Mouse (Mus musculus): Measurements from ENCODE around the gene Gpx4.

Gene Gpx4

DNA sequence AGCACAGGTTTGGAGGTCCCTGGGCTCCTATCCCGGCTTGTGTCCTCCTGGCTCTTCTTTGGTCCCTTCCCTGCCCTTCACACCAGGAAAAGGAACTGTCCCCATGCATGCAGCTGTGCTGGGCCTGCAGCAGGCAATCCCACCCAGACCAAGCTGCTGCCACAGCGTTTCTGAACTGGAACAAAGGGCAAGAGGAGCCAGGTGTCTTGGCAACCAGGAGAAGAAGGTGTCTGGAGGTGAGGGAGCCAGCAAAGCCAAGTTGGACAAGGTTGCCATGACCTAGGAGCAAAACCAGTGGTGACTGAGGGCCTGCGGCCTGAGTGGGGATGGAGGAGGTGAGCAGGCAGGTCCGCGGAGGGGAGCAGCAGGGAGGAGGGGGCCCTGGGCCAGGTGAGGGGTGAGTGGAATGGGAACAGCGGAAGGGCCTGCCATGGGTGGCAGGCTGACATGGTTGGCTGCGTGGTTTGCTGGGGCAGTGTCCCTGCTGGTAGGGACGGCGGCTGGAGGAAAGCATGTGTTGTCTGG is at the start of gene Gpx4:
Gene Gpx4 (plus strand): TSS at position 126 of the 525 bp plus-strand sequence.
- DNase-seq (ENCODE audit: inconsistent ontology term), result no peak

DNA sequence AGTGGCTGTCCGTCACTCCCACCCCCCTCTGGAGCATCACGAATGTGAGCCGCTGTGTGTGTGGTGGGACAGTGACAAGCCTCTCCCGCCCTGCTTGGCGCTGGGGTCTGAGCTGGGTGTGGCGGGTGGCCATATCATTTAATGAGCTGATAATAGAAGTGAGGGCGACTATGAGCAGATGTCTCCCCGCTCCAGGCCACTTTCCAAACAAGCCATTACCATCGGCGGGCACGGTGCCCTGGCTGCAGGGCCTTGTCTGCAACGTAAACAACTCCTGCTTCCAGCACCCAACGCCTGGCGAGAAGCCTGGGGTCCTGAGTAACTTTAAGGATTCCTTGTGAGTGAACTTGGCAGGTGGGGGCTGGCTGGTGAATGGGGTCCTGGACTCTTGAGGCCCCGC is 49.1 kb upstream of the Gpx4 start:
- peak; percentile 67 for DNase-seq (ENCODE audit: inconsistent ontology term)

DNA sequence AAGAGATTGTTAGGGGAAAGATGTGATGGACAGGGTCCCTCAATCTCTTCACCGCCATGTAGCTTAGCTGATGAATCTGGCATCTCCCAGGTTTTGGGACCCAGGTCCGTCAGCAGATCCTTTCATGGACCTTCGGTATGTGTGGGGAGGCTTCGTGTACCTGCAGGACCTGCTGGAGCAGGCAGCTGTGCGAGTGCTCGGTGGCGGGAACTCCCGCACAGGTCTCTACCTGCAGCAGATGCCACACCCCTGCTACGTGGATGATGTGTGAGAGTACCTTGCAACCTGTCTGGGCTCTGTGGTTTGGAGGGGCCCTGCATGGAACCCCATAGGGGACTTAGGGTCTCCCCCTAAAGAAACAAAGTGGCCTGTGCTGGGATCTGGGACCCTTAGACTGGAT is 45.0 kb upstream of the Gpx4 start:
- DNase-seq (ENCODE audit: inconsistent ontology term), result no peak

DNA sequence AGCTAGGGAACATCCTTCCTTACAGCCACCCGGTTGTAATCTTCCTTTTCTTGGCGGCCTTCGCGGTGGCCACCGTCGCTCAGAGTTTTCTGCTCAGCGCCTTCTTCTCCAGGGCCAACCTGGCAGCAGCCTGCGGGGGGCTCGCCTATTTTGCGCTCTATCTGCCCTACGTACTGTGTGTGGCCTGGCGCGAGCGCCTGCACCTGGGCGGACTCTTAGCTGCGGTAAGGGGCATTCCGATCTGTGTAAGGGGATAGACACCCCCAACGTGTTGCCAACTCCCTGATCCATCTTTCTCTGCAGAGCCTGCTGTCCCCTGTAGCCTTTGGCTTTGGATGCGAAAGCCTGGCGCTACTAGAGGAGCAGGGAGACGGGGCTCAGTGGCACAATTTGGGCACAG is 44.1 kb upstream of the Gpx4 start:
- no peak for DNase-seq (ENCODE audit: inconsistent ontology term)

DNA sequence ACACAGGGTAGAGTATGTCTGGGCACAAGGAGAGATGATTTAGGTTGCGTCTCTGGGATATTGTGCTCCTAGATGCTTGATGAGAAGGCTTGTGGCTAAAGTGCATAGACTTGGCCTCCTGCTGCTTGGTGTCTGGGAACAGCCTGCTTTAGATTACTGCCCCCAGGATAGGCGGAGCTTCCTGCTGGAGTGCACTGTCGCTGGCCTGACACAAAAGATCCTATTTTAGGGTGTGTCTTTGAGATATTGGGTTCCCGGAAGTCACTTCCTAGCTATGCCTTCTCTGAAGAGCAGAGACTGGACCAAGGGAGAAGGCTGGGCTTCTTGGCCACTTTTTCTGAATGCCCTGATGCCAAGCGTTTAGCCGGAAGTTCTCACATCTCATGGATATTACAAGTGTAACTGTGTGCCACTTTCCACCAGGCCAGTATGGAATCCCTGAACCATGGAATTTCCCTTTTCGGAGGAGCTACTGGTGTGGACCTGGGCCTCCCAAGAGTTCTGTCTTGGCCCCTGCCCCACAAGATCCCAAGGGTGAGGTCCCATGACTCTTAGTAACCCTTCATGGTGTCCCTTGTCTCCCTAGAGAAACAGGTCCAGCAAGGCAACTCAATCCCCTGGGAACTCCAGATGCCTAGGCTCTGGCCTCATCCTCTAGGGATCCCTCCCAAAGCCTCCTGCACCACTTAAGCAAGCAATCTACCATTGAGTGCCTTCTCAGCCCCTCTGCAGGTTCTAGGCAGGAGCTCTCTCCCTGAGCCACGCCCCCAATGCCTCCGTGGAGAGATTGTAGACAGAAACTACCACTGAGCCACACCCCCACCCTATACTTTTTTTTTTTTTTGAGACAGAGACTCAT is 43.4 kb upstream of the Gpx4 start:
- DNase-seq (ENCODE audit: inconsistent ontology term), result no peak

DNA sequence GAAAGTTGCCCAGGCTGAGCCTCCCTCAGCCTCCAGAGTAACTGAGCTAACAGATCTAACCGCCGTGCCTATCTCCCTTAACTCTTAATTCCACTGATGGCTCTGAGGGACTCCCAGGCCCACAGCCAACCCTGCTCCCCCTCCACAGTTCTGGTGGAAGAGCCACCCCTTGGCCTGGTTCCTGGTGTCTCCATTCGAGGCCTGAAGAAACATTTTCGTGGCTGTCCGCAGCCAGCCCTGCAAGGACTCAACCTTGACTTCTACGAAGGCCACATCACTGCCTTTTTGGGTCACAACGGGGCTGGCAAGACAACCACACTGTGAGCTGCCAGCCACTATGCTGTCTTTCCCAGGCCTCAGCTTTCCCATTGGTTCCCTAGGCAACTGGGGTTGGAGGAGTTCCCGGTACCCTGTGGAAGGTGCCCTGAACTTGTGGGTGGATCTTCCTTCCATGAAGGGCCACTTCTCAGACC is 42.7 kb upstream of the Gpx4 start:
- DNase-seq (ENCODE audit: inconsistent ontology term), result no peak

DNA sequence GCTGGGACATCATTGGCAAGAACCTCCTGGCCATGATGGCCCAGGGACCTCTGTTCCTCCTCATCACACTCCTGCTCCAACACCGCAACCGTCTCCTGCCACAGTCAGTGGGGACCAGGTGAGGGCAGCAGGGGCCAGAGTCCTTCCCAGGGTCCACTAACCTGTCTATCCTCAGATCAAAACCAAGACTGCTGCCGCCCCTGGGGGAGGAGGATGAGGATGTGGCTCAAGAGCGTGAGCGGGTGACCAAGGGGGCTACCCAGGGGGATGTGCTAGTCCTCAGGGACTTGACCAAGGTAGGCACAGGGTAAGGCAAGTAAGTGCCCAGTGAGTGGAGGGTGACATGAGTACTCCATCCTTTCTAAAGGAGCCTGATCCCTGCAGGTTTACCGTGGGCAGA is 35.2 kb upstream of the Gpx4 start:
- no peak for DNase-seq (ENCODE audit: inconsistent ontology term)

DNA sequence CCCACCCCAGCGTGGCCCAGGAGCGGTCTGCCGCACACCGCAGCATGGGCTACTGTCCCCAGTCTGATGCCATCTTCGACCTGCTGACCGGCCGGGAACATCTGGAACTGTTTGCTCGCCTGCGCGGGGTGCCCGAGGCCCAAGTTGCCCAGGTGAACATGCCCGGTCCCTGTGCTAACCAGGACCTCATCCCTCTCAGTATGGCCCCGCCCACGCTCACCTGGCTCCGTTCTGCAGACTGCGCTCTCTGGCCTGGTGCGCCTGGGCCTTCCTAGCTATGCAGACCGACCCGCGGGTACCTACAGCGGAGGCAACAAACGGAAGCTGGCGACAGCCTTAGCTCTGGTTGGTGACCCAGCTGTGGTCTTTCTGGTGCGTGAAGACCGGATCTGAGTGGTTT is 33.4 kb upstream of the Gpx4 start:
- no peak for DNase-seq (ENCODE audit: inconsistent ontology term)

DNA sequence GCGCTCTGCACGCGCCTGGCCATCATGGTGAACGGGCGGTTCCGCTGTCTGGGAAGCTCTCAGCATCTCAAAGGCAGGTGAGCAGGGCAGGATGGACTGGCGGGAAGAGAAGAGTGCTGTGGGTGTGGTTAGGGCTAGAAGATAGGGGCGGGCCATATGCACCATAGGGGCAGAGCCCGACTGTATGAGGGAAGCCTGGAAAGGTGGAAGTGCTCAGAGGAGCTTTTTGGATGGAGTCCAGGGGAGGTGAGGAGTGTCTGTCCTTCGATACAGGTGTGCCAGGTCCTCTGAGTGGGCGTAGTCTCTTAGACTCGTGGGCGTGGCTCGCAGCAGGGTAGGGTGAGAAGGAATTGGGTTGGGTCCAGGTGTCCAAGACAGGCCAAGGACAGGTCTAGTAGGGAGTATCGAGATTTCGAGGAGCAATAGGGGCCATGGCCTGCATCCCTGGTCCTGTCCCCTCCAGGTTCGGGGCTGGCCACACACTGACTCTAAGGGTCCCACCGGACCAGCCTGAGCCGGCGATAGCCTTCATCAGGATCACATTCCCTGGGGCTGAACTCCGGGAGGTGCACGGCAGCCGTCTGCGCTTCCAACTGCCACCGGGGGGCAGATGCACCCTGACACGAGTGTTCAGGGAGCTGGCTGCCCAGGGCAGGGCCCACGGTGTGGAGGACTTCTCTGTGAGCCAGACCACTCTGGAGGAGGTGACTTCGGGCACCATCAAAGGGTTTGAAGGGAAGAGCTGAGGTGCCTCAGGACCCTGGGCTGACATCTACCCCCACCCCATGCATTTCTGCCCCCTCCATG is 32.3 kb upstream of the Gpx4 start:
- no peak for DNase-seq (ENCODE audit: inconsistent ontology term)

DNA sequence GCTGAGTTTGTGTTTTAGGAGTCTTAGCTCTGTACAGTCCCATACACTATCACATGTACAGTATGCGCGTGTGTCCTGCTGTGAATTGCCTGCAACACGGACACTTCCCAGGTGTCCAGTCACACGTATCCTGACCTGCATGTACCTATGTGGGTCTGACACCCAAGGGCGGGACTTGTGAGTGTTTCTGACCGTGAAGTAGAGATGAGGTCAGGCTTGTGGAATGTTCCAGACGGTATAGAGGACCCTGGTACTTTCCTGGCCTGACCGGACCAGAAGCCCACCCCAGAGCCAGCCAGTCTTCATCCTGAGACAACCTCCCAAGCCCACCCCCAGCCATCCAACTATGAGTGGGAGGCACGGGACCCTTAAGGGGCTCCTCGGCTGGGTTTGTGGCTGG is 31.4 kb upstream of the Gpx4 start:
- no peak for DNase-seq (ENCODE audit: inconsistent ontology term)

DNA sequence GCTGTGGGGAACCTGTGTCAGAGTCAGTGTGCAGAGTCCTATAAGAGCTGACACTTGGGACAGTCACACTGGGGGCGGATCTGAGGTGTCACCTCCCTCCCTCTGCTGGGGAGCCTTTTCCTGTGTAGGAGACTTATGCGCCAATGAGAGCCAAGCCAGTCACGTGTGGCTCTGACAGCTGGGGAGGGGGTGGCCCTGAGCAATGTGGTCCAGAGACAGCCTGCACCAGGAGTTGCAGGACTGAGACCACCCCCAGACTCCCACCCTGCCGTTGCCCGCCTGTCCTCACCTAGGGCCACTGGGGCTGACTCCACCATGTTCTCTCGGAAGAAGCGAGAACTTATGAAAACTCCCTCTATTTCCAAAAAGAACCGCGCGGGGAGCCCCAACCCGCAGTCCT is 30.5 kb upstream of the Gpx4 start, which contains the start of gene Arhgap45:
Gene Arhgap45 (plus strand): TSS at position 143 of the 400 bp plus-strand sequence.
- DNase-seq (ENCODE audit: inconsistent ontology term), result no peak

DNA sequence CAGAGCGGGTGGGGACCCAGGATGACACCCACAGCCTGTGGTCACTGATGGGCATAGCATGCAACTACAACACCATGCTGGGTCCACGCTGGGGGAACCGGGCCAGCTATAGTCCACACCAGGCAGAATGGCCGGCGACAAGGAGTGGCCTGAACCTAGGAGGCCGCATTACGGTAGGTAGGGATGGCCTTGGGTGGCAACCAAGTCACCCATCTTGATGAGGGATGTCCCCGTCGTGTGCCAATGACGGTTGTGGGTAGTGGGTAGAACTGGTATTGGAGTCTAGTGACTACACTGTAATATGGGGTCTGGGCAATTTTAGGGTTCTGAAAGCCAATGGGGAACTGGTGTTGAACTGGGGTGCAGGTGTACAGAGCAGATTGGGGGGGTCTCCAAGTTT is 30.0 kb upstream of the Gpx4 start:
- no peak for DNase-seq (ENCODE audit: inconsistent ontology term)

DNA sequence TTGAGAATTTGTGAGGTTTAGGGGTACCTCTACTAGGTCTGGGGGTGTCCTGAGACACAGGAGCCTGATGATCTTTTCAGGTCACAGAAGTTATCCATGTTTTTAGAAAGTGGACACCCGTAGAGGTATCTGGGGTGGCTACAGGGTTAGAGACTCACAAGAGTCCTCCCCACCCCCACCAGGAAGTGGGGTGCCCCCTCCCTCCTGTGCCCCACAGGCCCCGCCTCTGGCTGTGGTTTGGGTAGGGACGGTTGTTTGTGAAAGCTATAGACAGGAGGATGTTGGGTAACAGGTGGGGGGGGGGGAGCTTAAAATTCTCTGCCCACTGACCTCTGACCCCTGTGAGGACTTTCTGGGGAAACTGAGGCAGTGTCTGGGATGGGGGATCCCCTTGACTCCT is 29.6 kb upstream of the Gpx4 start:
- DNase-seq (ENCODE audit: inconsistent ontology term), result no peak

DNA sequence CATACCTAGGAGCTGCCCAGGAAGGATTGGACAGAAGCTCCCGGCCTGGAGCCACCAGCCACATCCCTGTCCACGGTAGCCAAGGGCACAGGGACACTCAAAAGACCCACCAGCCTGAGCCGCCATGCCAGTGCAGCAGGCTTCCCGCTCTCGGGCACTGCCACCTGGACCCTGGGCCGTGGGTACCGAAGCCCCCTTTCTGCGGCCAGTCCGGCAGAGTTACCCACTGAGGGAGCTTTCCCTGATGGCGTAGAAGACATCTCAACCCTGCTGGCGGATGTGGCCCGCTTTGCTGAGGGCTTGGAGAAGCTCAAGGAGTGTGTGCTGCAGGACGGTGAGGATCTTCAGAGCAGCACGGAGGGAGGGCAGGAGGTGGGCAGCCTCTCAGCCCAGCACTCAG is 29.2 kb upstream of the Gpx4 start:
- DNase-seq (ENCODE audit: inconsistent ontology term), result no peak

DNA sequence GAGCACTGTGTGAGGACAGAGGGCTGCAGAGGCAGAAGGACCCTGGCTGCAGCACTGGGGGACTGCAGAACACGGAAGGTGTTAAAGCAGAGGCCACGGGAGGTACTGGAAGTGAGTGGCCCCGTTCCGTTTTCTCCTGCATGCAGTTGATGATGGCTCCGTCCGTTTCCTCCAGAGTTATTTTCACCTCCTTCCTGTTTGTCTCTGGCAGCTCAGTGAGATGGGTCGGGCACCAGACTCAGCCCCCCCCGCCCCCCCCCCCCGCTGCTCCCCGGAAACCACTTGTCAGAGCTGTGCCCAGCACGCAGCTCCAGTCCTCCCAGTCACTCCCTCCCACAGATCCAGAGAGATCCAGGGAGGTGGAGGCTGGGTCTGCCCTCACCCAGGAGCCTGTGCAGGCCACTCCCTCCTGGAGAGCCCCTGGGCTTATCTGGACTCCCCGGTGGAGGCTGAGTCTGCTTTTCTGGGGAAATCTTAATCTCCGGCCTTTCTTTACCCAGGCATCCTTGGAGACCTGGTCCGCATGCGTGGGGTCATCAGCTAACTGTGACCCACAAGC is 28.1 kb upstream of the Gpx4 start:
- DNase-seq (ENCODE audit: inconsistent ontology term), result no peak

DNA sequence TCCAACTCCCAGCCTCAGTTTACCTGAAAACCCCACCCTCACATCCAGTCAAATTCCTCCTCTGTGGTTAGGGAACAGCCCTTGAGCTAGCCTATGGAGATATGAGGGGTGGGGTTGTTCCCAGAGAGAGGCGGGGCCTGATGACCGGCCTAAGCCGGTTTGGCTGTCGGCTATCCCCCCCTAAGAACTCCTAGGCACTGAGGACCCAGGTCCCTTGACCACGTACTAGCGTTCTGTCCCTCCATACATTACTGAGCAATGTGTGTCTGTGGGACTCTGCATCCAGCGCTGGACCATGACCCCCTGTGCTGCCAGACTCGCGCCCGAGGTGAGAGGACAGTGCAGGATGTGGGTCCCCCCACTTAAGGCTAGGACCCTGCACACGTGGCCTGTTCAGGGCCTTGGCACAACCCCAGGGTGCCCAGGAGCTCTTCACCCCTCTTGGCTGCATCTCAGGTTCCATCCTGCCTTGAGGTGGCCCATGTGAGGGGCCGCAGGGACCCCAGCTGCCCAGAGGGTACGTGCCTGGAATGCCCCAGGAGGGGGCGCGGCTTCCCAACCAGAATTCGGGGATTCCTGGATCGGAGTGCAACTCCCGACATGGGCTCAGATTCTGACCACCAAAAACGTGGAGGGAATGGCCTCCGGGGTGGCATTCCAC is 27.4 kb upstream of the Gpx4 start:
- DNase-seq (ENCODE audit: inconsistent ontology term), result no peak

DNA sequence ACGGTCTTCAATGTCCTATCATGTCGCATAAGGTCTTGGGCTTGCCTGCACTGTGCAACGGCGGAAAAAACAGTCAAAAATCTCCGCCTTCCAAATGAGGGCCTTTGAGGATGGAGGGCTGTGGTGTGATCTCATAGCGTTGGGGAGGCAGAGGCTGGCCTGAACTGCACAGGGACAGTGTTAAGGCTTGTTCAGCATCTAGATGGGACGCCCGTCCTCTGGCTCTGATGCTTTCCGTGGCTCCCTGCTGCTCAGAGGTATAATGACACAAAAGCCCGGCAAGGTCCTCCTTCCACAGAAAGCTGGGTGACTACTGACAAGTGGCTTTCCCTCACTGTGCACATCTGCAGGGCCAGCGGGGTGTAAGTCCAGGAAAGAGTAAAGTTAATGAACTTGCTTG is 26.8 kb upstream of the Gpx4 start:
- no peak for DNase-seq (ENCODE audit: inconsistent ontology term)

DNA sequence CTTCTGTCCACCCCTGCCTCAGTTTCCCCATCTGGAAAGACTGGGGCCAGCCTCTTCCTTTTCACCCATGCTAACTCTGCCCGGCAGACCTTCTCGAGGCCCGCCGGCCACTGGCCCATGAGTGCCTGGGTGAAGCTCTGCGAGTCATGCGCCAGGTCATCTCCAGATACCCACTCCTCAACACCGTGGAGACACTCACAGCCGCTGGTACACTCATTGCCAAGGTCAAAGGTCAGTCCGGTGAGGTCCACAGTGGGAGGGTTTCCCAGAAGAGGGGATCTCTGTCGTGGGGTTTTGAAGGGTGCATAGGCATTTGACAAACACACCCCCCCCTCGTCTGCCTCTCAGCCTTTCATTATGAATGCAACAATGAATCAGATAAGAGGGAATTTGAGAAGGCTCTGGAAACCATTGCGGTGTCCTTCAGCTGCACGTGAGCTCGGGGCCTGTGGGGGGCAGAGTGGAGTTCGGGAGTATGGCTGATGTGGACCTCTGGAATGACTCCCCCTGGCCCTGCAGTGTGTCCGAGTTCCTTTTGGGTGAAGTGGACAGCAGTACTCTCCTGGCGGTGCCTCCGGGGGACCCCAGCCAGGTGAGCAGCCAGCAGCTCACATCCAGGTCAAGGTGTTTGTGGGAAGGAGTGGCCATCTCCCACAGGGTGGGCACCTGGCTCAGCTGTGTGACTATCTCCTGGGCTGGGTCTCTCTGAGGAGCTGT is 26.2 kb upstream of the Gpx4 start:
- DNase-seq (ENCODE audit: inconsistent ontology term), result no peak

DNA sequence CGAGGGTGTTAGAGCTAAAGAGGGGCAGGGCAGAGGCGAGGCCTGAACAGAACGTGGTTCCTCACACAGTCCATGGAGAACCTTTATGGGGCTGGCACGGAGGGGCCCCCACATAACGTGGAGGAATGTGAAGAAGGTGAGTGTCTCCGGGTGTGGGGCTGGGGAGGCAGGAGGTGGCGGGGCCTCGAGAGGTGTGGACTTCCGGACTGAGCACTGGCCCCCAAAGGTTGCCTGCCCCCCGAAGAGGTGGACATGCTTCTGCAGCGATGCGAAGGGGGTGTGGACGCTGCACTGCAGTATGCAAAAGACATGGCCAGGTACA is 25.7 kb upstream of the Gpx4 start:
- no peak for DNase-seq (ENCODE audit: inconsistent ontology term)

DNA sequence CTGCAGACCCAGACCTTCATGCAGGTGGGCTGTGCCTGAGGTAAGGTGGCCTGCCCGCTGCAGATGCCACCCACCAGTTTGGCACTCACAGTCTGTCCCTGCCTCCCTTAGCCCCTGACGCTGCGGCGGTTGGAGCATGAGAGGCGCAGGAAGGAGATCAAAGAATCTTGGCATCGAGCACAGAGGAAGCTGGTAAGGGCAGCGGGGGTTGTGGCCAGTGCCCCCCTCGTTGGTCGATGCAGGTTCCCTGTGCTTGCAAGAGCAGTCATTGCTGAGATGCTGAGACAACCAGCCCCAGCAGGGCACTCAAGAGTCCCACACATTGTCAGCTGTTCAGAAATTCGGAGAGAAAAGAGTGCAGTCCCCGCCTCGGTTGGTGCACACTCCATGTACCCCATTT is 24.8 kb upstream of the Gpx4 start:
- DNase-seq (ENCODE audit: inconsistent ontology term), result no peak

DNA sequence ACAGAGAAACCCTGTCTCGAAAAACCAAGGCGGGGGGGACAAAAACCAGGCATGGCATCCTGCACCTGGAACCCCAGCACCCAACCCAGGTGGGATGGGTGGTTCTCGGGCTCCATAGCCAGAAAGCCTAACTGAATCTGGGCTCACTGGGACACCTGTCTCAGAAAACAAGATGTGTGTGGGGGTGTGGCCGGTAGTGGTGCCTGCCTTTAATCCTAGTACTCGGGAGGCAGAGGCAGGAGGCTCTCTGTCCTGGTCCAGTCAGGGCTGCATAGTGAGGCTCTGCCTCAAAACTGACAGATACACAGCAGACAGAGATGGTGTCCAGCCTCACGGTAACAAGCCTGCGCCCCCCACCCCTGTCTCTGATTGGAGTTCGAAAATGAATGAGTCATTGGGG is 24.2 kb upstream of the Gpx4 start:
- DNase-seq (ENCODE audit: inconsistent ontology term), result no peak
